Mouse (Mus musculus): ENCODE results near the gene Ilkap. TPM values are rescaled to one million over a fixed set of nuclear protein-coding genes. Genes with fewer than 3 reads are reported as not detected.

Gene Ilkap
- total RNA-seq, 2 experiments from 2014 or later, result 82.9 to 83.7 TPM

DNA sequence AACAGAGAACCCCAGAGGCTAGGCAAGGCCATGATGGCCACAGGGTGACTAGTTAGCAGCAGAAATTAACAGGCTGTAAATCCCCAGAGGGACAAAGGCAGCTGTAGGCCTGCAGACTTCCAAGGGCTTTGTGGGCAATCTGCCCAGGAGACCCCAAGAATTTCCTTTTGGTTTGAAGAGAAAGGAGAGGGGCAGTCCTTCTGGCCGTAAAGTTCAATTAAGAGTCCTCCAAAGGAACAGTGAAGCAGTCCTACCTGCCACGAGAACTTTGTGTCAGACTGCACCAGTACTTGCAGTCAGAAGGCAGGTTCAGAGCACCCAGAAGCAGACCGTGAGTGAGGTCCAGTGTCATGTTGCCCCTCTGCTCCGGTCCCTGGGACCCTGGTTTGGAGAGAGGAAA lies 16.3 kb upstream of the Ilkap start:
- DNase-seq, result no peak

DNA sequence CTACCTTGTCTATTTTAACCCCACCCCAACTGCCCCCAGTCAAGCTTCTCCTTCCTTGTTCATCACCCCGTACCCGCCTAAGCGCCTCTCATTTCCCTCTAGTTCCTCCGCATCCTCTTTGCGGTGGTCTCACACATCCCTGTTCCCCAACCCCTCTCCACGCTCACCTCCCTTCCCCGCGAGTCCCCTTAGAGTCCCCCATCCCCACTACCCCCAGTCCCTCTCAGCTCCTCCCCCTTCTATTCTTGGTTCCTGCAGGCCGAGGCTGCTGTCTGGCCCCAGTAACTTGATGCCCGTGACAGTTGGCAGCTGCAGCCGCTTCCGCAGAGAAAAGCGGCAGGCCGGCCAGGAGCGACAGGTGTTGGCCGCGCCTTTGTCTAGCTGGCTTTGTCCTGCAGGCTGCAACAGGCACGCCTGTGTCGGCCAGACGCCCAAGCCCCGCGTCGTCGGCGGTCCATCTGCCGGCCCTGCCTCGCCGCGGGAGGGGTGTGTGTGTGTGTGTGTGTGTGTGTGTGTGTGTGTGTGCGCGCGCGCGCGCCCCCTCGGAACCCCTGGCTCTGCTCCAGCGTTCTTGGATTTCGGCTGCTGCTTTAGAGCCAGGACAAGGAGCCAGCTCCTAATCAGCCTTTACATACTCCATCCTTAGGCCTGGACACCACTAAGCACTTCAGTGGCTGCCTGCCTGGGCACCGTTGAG lies 15.4 kb upstream of the Ilkap start, which contains the start of gene Hes6:
Hes6 (minus strand) TSS at position 141 of the 697 bp plus-strand sequence.
- DNase-seq, result peak; percentile 85

DNA sequence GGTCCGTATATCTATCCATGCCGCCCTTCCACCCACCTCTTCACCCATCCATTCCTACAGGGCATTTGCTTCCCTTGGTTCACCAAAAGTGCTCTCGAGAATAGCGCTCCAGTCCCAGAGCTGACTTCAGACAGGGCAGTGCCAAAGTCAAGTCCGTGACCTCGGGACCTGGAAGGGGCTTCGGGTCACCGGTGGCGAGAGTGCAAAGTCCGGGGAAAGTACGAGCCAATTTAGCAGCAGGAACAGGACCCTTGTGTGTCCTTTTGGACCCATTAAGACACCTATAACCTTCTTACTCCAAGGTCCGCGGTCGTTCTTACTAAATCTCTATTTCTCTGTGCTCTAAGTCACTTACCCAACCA lies 14.9 kb upstream of the Ilkap start:
- no peak for DNase-seq

DNA sequence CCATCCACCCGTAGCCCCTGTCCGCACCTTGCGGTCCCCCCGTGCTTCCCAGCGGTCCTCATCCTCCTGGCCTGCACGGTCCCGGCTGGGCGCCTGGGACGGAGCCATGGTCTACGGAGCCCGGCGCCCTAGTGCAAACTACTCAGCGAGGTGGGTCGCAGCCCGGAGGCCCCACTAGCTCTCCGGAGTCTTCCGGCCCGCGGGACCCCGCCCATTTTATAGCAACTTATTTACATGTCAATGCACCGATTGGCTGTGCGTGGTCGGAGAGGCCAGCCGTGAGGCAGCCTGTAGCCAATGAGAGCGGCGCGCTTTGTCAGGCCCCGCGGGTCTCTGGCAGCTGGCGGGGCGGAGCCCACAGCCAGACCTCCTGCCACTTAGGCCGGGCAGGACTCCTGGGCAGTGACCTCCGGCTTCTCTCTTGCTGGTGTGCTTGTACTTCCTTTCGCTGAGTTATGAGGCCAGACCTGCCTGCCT lies 14.5 kb upstream of the Ilkap start:
- DNase-seq, result peak; percentile 96

DNA sequence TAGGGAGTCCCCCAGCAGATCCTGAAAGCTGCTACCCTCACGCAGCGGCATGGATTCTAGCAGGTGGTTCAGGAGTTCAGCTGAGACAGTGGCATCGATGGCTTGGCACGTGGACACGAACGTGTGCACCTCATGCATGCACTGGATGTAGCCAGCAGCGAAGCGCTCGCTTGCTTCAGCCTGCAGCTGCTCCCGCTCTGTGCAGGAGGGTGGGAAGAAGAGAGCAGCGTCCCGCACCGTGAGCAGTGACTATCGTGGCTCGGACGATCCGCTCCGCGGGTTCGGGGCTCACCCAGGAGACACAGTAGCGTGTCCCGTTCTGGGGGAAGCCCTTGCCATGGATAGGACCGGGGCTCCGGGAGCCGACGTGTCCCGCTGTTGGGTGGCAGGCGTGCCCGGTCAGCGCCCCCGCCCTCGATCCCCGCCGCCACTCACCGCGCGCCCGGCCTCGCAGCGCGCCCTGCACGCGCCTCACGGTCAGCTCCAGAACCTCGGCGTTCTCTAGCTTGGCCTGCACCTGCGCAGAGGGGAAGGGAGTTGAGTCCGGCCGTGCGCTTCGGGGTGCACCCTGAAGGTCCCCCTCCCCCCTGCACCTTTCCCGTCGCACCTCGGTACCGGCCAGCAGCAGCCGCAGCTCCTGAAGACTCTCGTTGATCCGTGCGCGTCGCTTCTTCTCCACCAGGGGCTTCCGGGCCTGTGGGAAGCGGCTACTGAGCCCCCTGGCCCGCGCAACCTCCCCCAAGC lies 13.8 kb upstream of the Ilkap start:
- peak; percentile 59 for DNase-seq

DNA sequence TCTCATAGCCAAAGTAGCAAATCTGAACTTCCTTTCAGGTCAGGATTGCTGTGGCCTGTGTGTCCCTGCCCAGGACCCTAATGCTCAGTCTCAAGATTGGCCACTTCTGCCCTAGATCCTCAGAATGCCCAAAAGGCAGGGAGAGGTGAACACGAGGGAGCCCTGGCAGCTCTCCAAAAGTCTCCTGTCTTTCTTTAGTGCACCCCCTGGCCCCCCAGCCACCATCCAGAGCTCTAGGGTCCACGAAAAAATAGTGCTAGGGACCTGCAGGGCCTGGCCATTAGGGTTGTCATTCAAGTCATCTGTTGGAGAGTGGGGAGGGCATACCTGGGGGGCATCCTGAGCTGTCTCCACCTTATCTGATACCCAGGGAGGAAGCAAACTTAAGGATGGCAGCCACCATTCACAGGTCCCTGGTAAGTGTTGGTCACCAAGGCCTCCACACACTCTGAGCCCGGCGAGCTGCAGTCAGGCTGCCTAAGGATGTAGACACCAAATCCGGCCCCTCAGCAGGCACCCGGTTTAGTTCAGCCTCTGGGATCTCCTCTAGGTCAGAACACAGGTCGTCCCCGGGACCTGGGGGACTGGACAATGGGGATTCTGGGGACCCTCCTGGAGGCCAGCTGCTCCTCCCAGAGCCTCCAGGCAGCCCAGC lies 13.1 kb upstream of the Ilkap start:
- DNase-seq, result no peak

DNA sequence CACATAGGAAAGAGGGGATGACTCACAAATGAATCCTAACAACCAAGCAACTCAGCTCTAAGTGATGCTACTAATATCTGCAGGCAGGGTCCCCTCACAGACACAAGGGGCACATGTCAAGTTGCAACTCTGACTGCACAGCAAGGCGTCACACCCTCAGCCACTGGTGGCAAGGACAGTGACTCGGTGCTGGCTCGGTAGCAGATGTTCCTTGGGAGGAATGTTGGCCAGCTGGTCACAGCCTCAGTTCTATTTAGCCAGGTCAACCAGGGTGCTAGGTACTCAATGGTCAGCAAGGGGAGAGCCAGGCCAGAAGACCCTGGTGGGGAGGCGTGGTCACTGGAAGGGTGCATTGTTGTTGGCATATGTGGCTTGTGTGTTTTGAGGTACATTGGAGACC lies 9.2 kb upstream of the Ilkap start:
- DNase-seq, result no peak

DNA sequence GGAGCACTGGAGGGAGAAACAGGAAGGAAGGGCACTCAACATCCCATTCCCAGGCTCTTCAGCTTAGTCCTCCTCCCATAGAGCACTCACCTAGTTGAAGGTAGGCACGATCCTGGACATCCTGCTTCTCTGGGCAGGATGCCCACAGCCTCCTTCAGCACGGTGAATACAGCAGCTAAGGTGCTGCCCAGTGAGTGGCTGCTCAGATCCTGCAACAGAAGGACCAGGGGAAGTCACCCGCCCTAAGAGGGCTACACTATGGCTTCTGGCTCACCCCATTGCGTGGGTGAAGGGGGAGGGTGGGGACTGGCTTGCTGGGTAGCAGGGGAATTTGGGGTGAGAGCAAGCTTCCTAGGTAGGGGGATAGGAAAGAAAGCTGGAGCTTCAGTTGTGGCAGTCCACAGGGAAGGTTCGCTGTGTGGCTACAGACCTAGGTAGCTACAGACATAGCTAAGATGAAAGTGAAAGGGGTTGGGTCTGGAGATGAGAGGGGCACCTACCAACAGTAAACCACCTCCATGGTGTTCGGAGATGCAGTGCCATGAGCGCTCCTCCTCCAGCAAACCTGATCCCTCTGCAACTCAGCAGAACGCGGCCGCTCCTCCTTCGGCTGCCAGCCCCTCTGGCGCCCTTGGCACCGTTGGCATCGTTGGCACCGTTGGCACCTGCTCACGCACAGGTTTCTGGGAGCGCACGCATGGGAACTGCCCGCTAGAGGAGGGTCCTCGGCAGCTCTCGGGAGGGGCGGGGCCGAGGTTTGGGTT lies 7.0 kb upstream of the Ilkap start:
- no peak for DNase-seq

DNA sequence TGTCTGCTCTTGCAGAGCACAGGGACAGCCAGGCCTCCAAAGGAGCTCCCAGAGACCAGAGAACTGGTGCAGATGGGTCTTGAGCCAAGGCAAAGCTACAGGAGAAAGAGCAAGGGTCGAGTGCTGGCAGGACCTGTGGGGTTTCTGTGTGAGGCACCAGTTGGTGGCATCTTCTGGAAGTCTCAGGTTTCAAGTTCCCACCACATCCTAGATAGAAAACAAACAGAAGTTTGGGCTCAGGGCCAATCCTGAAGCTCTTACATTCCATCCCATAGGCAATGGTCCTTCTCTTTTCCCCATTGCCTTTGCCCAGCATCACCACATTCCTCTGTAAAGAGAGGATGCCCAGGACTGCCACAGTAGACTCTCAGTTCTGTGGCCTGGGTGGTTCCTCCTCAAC lies 6.4 kb upstream of the Ilkap start:
- no peak for DNase-seq

DNA sequence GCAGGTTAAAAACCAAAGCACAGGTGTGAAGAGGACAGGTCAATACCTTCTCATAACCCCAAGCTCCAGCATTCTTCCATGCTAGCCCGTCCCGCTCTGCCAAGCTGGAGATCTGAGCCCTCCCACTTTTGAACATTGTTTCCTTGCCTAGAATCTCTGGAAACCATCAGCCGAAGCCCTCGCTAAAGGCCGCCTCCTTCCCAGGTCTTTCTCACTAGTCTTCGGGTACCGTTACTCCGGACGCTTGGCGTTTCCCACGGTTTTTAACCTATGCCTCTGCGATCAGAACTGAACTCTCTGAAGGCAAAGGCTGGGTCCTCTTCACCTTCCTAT lies 722 bp downstream of the Ilkap start:
- DNase-seq, result peak; percentile 33

DNA sequence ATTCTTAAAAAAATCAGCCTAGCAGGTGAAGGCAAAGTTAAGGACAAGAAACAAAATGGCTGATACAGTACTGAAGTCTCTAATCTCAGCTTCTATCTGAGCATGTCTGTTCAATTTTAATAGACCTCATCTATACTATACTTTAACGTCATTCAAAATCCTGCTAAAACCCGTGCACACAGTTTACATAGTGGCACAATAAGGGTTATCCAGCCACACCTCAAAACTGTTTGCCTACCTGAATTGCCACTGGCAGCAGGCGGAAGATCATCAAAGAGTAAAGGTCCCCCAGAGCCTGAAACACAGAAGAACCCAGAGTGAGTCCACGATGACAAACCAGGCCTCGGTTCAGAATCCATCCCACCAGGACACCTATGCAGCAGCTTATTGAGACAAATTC lies 8.2 kb downstream of the Ilkap start:
- no peak for DNase-seq

DNA sequence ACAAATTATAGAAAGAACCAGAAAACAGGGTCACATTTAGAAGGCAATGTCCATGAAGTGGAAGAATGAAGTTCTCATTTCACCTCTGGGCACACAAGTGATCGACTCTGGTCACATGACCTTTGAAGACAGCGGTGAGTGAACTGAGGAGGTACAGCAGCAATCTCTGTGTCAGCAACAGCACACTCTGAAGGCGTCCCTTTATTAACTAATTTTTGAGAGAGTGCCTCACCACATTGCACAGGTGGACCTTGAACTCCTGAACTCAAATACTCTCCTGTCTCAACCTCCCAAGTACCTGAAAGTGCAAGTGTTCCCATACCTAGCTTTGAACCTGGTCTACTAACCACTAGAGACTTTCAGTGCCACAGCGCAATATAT lies 17.5 kb downstream of the Ilkap start:
- no peak for DNase-seq

DNA sequence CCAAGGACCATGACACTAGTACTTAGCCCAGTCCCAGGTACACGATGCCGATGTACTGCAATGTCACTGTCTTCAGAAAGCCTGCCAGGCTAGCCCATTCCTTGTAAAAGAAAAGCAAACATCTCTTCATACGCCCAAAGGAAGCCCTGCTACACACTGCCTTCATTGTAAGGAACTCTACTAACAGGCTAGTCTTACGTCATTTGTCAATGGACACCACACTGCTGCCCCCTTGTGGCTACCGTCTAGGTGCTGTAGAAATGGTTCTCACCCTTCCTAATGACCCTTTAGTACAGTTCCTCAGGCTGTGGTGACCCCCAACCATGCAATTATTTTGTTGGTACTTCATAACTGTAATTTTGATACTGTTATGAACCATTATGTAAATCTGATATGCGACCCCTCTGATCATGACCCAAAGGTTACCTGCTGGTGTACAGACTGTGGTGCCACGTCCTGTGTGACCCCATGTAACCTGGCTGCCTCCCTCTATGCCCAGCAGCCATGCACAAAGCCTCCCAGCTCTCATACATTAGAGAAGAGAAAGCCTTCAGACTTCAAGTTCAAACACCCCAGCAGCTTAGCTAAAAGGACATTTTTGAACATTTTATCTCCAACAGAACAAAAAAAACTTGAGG lies 18.0 kb downstream of the Ilkap start:
- peak; percentile 88 for DNase-seq

DNA sequence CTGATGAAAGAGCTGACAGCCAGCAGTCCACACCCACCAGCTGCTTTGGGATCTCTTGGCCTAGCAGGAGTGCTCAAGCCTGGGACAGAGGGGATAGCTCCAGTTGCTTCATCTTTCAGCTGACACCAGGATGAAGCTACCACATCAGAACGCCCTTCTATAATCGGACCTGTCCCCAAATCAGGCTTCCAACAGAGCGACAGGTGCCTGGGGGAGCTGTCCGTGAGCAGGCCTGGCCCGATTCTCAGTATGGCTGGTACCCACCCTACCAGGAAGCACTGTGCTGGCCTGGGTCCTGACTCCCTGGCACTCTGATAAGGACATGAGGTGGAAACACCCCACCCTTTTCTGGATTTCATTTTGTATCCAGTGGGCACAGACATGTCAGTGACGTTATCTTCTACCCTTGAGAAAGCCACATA lies 25.2 kb downstream of the Ilkap start:
- no peak for DNase-seq

DNA sequence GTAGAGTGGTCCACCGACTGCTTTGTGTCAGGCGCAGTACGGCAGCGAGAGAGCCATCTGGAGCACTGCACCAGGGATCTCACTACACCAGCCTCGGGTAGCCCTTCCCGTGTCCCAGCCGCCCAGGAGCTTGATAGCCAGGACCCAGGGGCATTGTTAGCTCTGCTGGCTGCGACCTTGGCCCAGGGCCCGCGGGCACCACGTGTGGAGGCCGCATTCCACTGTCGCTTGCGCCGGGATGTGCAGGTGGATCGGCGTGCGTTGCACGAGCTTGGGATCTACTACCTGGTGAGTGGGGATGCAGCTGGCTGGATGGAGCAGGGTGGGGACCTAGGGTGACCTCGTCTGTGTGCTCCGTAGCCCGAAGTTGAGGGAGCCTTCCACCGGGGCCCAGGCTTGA lies 28.6 kb downstream of the Ilkap start:
- DNase-seq, result peak; percentile 62

DNA sequence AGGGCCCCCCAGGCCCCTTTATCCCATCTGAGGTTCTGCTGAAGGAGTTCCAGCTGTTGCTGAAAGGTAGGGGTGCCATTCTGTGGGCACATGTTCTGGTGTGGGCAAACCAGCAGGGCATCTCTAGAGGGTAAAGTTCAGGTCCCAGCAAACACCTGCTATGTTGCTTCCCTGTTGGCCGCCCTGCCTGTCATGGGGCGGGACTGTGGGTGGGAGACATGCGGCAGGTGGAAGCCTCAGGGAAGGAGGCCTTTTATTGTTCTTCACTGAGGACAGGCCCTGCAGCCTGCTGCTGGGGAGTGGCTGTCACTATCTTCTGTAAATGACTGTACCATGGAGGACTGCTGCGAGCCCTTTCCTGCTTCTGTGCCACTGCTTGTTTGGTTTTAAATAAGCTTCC lies 29.2 kb downstream of the Ilkap start:
- DNase-seq, result no peak

DNA sequence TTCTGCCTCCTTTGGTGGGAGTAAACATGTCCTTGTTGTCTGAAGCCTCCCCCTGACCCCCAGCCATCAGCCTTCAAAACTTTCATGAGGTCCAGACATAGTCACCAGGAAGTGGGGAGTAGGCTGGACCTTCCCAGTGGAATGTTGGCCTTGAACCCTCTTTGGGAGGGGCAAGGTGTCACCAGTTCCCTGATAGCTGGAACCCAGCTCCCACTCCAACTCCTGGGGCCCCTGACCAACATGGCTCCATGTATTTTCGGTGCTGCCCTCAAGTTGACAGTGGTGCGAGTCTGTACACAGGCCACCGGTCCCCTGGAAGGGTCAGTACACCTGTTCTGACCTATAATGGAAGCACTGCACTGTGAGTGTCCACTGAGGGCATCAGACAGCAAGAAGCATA lies 31.3 kb downstream of the Ilkap start:
- DNase-seq, result no peak

DNA sequence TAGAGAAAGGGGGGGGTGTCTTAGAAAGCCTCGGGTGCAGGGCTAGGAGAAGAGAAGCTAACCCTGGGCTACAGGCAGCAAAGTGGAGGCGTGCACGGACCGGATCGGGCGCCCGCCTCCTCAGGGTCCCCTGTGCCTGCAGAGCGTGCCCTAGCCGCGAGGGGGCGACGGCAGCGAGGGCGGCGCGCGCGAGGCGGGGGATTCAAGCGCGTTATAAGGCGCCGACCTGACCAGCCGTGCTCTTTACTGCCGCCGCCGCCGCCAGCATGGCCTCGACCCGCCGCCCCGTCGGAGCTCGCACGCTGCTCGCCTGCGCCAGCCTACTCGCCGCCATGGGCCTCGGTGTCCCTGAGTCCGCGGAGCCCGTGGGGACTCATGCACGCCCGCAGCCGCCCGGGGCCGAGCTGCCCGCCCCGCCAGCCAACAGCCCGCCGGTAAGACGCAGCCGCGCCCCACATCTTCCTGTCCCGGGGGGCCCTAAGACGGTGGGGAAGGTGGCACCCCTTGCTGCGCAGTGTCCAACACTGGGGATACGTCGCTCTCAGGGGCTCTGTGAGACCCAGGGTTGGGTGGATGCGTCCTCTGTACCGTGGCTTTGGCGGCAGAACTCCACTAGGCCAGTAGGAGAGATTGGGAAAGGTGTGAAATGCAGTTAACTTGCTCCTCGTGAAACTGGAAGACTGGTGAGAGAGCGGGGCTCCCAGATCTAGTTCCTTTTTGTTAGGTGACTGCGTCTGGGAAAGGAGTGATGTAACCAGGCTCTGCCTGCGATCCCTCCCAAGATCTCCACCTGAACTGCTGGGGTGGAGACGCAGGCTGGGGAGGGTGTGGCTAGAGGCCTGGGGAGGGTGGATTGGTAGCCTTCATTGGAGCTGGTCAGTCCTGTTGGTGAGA lies 32.2 kb downstream of the Ilkap start, which contains the start of gene Erfe:
Erfe (plus strand) TSS at position 216 of the 894 bp plus-strand sequence.
- peak; percentile 86 for DNase-seq

DNA sequence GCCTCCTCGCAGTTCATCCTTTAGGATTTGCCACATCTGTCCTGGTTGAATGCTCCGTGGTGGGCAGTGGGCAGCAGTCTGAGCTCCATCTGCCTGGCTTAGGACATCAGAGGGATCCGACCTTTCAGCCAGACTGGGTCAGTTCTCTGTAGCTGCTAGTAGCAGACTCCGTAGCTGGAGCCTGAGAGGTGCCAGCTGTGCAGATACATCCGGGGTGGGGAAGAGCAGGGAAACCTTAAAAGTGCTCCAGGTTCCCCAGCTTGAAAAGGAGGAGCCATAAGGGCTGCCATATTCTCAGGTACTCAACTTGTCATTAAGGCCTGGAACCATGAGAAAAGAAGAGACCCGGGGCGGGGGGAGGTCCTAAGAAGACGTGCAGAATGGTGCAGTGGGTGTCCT lies 32.8 kb downstream of the Ilkap start:
- DNase-seq, result no peak

DNA sequence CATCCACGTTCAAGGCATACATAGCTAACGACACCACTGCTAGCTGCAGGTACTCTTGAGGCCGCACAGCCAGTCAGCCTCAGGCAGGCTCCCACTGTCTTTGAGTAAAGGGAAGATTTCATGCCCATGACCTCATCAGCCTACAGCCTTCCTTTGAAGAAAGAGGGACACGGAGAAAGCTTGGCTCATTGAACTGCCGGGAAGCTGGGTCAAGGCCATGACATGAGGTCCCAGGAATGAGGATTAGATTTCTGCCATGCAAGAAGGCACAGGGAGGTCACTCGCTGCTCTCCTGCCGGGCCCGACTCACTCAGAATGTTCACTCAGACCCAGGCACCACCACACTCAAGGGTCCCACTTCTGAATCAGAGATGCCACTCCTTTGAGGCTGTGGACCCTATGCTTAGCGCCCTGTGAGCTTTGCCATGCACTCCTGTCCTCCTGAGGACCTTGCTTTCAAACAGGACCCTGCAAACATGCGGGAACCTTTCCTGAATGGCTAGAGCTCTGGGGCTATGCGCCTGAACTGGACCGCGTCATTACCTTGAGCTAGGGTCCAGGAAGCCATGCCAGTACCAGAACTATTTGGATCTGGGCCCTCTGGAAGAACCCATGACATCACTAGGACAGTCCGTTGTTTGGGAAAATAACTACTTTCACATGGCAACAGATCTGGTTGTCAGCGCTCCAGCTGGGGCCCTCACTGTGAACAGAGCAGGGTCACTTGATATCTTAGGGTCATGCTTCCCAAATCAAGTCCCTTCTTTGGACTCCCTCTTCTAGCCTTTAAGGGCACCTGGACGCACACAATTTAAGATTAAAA lies 33.6 kb downstream of the Ilkap start:
- DNase-seq, result no peak
